Mouse (Mus musculus) G1E (cell line): ENCODE results near the gene 1700001P01Rik.

Experiments used
- CTCF ChIP-seq: IDR thresholded peaks from 2 replicates; pipeline ENCODE4 v1.5.1; 2012; ENCODE audit warnings: low read depth, low read length, inconsistent platforms, mixed read lengths
- GATA1 ChIP-seq: IDR thresholded peaks from 2 replicates; pipeline ENCODE4 v1.6.1; 2012; ENCODE audit warnings: borderline replicate concordance, low read length, inconsistent platforms, mixed read lengths
- GATA2 ChIP-seq: IDR thresholded peaks from 2 replicates; pipeline ENCODE4 v1.6.1; 2012; ENCODE audit warnings: low read depth, low read length, inconsistent platforms, borderline replicate concordance
- TAL1 ChIP-seq: conservative IDR thresholded peaks from 2 replicates; pipeline ENCODE4 v1.6.1; 2012; ENCODE audit warnings: low read depth, low read length, inconsistent platforms, mixed read lengths

- no peak for TF ChIP-seq CTCF
- no peak for TF ChIP-seq GATA1
- TF ChIP-seq TAL1, result no peak
- no peak for TF ChIP-seq GATA2
Measured at GRCm38 (mm10) chr11:97802194-97802470, 26.4 kb upstream of the 1700001P01Rik start.
